Mouse (Mus musculus) ES-Bruce4 (cell line): Measurements from ENCODE around the gene Timm8a2.

ENCODE experiments used
- CTCF ChIP-seq: IDR thresholded peaks from one replicate; pipeline ENCODE4 v1.8.1; 2011; ENCODE audit warnings: low read depth, low read length
- POLR2A ChIP-seq: IDR thresholded peaks from one replicate; pipeline ENCODE4 v1.8.1; 2011; ENCODE audit warnings: low read length; ENCODE audit not compliant: insufficient read depth

DNA sequence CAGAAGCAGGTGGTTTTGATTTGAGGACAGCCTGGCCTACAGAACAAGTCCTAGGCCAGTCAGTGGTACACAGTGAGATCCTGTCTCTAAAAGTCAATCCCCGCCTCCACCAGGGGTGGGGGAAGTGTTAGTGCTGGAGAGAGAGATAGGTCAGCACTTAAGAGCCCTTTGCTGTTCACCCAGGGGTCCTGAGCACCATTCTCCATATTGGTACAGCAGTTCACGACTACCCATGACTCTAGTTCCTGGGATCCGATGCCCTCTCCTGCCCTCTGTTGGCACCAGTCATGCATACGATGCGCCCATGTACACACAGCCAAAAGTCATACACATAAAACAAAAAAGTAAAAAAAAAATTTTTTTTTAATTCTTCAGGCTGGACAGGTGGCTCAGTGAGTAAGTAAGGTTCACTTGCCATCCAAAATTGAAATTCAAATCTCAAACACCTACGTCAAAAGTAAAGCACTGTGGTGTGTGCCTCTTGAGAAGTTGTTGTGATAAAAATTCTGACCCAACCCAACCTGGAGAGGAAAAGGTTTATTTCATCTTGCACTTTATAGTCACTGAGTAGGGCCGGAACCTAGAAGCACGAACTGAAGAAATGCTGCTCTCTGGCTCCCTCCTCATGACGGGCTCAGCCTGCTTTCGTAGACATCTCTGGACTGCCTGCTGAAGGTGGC, 28.1 kb downstream of the Timm8a2 start:
- TF ChIP-seq POLR2A (no peak), CTCF (no peak)
